Mouse (Mus musculus) urinary bladder, adult 18-20 months (tissue): ENCODE results near the gene Gm10424.
"Not testable (repeated sequence)": the region's sequence is repeated elsewhere in the genome, so short reads cannot be mapped to it uniquely, and the experiment has no call there.

ENCODE experiments used
- DNase-seq, 2 experiments: peaks; one replicate each; pipeline ENCODE4 v3.0.0; 2022; ENCODE audit warnings: low spot score in 2 of 2, mixed read lengths in 2 of 2

Gene Gm10424

DNA sequence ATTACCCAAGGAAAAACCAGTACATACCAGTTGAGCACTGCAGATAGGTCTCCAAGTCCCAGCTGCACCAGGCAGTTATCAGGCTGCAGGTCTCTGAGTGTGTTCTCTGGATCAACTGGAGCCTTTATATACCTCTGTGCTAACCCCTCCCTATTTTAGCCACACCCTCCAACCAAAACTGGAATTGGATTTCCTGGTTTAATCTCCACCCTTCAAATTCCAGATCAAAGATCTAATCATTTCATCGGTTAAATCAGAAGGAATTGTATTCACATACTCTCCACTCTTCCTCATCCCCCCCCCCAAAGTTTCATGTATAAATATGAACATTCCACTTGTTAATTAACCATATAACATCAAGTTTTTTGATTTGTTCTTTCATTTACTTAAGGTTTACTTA is at the start of gene Gm10424:
Gm10424 (minus strand) TSS at position 101 of the 400 bp plus-strand sequence.
- DNase-seq, result not testable (repeated sequence)

DNA sequence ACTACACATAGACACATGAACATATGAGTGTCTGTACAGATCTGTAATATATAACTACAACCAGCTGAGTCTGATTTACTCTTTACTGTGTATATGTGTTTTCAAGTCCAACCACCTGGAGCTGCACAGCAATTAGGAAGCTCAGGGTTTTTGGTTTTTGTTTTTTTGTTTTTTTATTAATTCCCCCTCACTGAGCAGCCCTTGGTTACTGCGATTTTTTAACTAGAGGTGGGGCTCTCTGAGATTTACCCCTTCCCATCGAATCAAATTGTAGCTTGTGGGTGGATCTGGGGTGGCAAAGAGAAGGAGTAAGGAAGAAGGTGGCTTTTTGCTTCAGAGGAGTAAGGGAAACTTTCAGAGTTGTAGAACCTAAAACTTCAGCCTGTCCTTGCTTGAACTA is 33.0 kb upstream of the Gm10424 start, which contains the start of gene Gm3259:
Gm3259 (plus strand) TSS at position 301 of the 400 bp plus-strand sequence.
- not testable (repeated sequence) for DNase-seq
